Mouse (Mus musculus): ENCODE results near the gene Polr3g.
A peak's percentile ranks its signal among the peaks of the same experiment; 100 is the strongest.

- TF ChIP-seq CTCF (IDR thresholded peaks at IDR 0.05; ENCODE audit: low read depth, low read length), result peak; percentile 58; the same call in 1 of the 2 replicates
- TF ChIP-seq GATA1 (IDR thresholded peaks at IDR 0.05; ENCODE audit: borderline replicate concordance, low read length), result no peak
- TF ChIP-seq POLR2AphosphoS5 (IDR thresholded peaks at IDR 0.05; ENCODE audit: insufficient replicate concordance, low read depth, low read length), result no peak
- TF ChIP-seq GATA2 (IDR thresholded peaks at IDR 0.05; ENCODE audit: borderline replicate concordance, low read depth, low read length), result no peak
Observed at GRCm38 (mm10) chr13:81760379-81760778, 49.6 kb upstream of the Polr3g start.
